Mouse (Mus musculus): Measurements from ENCODE around the gene Prkacb. TPM values are rescaled to one million over a fixed set of nuclear protein-coding genes. Genes with fewer than 3 reads are reported as not detected.

The Prkacb gene
- total RNA-seq, 1 experiment from 2014 or later: 133 TPM

DNA sequence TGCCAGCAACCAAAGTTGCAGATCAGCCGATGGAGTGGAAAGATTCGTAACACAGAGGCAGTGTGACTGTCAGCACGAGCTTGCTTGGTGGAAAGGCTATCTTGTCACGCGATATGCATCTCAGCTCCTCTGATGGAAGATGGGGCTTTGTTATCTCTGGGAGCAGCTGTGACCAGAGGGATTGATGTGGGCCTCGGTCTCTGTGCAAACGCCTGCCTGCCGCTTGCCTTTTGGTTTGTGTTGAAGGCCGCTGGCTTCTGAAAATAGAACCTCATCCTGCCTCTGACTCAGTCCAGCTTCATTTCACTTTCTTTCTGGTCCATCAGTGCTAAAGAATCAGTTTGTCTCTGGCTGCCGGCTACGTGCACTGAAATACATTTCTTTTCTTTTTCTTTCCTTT, 113.8 kb downstream of the Prkacb start:
- ATAC-seq (replicated peaks in 1 of 2; ENCODE audit: insufficient read depth in 1 of 2, low FRiP score in 2 of 2, low TSS enrichment in 1 of 2, low read depth in 1 of 2, poor library complexity in 2 of 2, severe bottlenecking in 2 of 2): no peak

DNA sequence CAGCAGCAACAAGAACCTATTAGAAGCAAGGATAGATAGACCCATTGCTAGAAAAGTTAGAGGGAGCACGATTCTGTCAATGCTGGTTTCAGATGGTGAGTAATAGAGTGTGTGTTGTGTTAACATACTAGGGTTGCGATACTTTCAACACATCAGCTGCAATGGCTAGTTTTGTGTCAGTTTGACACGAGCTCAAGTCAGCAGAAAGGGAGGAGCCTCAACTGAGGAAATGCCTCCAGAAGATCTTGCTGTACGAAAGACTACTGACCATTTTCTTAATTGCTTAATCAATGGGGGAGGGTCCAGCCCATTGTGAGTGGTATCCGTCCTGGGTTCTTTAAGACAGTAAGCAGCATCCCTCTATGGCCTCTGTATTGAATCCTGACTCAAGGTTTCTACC, 120.2 kb downstream of the Prkacb start:
- no peak for ATAC-seq (replicated peaks in 1 of 2; ENCODE audit: insufficient read depth in 1 of 2, low FRiP score in 2 of 2, low TSS enrichment in 1 of 2, low read depth in 1 of 2, poor library complexity in 2 of 2, severe bottlenecking in 2 of 2)

DNA sequence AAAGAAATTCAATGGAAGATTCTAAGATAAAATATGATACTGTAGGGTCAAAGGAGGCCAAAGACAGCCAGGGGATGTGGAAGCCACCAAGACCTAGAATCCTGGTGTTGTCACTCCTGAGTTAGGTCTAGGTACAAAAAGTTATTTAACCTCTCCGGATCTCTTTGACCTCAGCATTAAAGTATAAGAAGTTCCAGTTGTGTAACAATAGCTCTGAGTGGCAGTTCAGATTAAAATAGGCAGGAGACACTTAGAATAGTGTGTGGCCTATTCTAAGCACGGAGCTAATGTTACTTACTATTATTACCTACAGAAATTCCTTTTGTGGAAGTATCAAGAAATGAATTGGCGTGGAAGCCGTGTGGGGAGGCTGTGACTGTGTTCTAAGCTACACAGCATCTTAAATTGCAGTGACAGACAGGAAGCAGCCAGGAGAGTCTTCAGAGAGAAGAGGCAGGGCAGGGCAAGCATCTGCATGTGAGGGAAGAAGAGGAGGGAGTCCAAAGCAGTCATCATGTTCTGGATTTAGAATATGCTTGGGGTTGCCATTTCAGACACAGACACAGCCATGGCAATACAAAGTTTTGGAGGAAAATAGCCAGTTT, 125.6 kb downstream of the Prkacb start:
- ATAC-seq (replicated peaks in 1 of 2; ENCODE audit: insufficient read depth in 1 of 2, low FRiP score in 2 of 2, low TSS enrichment in 1 of 2, low read depth in 1 of 2, poor library complexity in 2 of 2, severe bottlenecking in 2 of 2): no peak

DNA sequence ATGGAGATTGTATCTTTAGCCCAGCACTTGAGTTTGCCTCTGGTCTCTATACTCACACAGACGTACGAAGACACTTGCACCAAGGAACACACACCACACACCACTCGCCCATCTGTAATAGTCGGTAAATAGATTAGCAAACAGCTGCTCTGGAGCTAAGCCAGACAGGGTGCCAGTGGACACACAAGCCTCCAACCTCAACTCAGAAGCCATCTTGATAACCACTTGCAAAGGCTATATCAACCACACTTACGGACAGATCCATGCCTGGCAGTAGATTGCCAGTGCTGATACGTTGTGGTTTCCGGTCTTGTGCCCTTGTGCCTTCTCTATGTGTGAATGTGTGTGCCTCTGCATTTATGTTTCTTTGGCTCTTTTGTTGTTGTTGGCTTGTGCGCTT, 126.4 kb downstream of the Prkacb start:
- ATAC-seq (replicated peaks in 1 of 2; ENCODE audit: insufficient read depth in 1 of 2, low FRiP score in 2 of 2, low TSS enrichment in 1 of 2, low read depth in 1 of 2, poor library complexity in 2 of 2, severe bottlenecking in 2 of 2): peak in 1 of 2 experiments; percentile 20; a peak in 2 of 4 replicates

DNA sequence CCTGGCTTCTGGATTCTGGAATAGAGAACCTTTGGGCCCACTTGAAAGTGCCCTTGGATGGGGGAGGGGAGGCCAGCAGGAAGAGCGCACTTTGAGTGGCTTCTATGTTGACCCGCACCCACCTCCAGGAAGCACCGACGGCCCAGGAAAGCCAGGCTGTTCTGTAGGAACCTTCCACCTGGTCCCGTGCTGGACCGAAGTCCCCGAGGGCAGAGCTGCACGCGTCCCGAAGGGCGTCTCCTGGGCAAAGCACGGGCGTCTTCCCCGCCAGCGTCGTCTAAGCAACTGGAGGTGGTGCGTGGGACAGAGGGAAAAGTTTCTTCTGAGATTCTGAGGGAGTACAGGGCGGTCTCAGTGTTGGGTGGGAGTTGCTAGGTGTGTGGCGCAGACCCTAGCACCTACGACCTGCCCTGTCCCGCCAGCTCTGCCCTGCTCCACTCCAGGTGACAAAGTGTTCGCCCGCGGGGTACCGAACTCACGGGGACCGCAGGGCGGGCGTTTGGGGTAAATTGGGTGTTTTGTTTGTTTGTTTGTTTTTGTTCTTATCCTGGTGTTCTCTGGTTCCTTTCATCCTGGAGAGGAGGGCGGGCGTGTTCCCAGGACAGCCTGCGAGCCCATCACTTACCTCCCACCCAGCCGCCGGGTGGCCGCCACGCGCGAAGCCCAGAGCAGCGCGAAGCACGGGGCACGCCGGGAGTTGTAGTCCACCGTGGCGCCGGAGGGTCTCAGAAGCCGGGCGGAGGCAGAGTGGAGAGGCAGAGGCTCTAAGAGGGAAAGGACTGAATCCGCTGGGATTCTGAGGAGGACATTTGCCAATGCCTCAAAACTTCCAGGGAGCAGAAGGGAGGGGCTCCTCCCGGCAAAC, 127.7 kb downstream of the Prkacb start, which contains the start of gene Samd13:
Gene Samd13, minus strand, starts transcription at position 782 of the 865 bp plus-strand sequence.
- peak; percentile 8 to 34; a peak in 1 of 4 replicates for ATAC-seq (replicated peaks in 1 of 2; ENCODE audit: insufficient read depth in 1 of 2, low FRiP score in 2 of 2, low TSS enrichment in 1 of 2, low read depth in 1 of 2, poor library complexity in 2 of 2, severe bottlenecking in 2 of 2)

DNA sequence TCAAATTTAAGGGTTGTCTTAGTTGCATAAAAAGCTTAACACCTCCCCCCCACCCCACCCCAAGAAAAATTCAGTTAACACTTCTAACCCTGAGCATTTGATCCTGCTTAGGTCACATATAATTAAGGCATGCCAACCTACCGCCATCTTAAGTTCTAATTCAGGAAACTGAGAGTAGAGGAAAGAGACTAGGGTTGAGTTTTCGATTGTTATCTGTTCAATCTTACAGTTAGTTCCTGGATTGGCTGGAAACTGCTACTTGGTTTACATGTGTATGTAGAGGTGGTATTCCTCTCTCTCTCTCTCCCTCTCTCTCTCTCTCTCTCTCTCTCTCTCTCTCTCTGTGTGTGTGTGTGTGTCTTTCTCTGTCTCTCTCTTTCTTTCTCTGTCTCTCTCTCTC, 129.7 kb downstream of the Prkacb start:
- ATAC-seq (replicated peaks in 1 of 2; ENCODE audit: insufficient read depth in 1 of 2, low FRiP score in 2 of 2, low TSS enrichment in 1 of 2, low read depth in 1 of 2, poor library complexity in 2 of 2, severe bottlenecking in 2 of 2): no peak

DNA sequence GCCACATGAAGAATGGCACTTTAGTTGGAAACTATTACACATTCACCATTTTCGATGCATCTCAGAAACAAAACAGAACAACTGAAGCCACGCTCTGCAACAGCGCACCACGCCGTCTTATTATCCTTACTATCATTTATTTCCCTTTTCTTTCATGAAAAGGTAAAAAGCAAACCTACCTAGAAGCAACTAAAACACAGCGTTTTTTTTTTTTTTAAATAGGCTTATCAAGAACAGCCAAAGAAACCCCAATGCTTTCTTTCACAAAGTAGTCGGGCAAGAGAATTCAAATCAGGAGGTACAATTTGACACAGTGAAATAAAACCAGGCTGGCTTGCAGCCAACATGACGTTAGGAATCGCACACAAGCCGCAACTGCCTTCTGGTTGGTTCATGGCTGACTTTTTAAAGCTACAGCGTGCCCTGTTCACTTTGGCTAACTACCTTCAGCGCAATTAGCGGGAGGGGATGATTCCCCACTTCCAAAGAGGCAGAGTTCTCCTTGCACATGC, 130.6 kb downstream of the Prkacb start:
- ATAC-seq (replicated peaks in 1 of 2; ENCODE audit: insufficient read depth in 1 of 2, low FRiP score in 2 of 2, low TSS enrichment in 1 of 2, low read depth in 1 of 2, poor library complexity in 2 of 2, severe bottlenecking in 2 of 2): peak; percentile 30 to 68; a peak in 2 of 4 replicates

DNA sequence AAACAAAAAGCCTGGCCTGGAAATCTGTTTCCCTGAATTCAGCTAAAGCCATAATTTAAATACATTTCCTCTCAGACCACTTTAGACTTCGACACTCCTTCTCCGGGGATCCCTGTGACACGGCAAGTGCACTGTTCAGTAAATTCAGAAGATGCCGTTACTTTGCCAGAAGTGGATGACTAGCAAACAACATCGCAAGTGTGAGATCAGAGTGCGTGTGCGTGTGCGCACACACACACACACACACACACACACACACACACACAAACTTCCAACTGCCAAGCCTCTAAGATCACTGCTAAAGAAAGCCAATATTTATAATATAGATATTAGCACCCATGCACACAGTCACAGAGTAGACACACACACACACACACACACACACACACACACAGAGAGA, 131.1 kb downstream of the Prkacb start:
- no peak for ATAC-seq (replicated peaks in 1 of 2; ENCODE audit: insufficient read depth in 1 of 2, low FRiP score in 2 of 2, low TSS enrichment in 1 of 2, low read depth in 1 of 2, poor library complexity in 2 of 2, severe bottlenecking in 2 of 2)

DNA sequence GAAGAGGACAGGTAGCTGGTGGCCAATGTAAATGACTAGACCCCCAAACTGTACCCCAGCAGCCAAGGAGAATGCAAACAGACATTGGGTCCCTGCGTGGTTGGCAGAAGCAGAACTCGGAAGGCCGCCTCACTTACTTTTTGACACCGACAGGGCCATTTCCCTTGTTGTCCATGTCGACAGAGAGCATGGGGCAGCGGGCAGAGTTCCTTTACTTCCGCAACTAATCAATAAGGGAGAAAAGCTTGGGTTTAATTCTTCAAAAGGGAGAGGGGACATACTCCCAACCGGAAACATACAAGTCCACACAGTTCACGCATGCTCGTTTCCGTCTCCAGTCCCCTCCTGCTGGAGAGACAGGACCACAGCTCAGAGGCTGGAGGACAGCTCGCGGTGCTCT, 132.2 kb downstream of the Prkacb start:
- no peak for ATAC-seq (replicated peaks in 1 of 2; ENCODE audit: insufficient read depth in 1 of 2, low FRiP score in 2 of 2, low TSS enrichment in 1 of 2, low read depth in 1 of 2, poor library complexity in 2 of 2, severe bottlenecking in 2 of 2)

DNA sequence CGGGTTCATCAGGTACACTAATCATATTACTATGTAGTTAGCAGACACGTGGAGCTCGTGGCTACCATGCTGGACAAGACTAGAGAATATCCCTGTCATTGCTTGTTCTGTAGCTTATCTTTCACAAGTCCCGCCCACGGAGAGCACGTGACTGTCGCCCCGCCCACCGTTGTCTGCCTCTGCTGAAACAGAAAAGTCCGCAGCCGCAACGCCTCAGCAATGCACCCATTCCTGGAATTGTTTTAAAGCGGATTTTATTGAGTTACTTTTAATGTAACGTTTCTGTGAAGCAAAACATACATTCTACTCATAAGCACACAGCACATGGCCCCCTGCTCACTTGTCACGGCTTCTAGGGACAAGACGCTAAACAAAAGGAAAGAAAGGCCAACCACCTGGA, 133.1 kb downstream of the Prkacb start:
- ATAC-seq (replicated peaks in 1 of 2; ENCODE audit: insufficient read depth in 1 of 2, low FRiP score in 2 of 2, low TSS enrichment in 1 of 2, low read depth in 1 of 2, poor library complexity in 2 of 2, severe bottlenecking in 2 of 2): no peak

Other genes with a start within 250 kb of the Prkacb start
- not detected in 2 replicates for gene Uox, start 242.6 kb downstream of the Prkacb start, total RNA-seq (2017)
- gene Dnase2b, start 197.4 kb downstream of the Prkacb start, total RNA-seq (2017): not detected in 2 replicates
- not detected in 2 replicates for gene 4930503B20Rik, start 161.7 kb downstream of the Prkacb start, total RNA-seq (2017)
- gene Samd13, start 127.4 kb downstream of the Prkacb start, total RNA-seq (2017): 3.2 and 5.0 TPM in 2 replicates
- 3.1 and 5.1 TPM in 2 replicates for gene Ttll7, start 39.4 kb upstream of the Prkacb start, total RNA-seq (2017)

Measured in hematopoietic stem cell, adult 5-6 weeks (primary cell).